Mouse (Mus musculus) stomach, postnatal 0 days (tissue): ENCODE measurements around the gene Upk1b.

Experiments used
- CTCF ChIP-seq: IDR thresholded peaks from 2 replicates; pipeline ENCODE4 v1.5.1; 2016; ENCODE audit warnings: antibody characterized with exemption, low read depth, mild to moderate bottlenecking, moderate library complexity
- EP300 ChIP-seq: optimal IDR thresholded peaks from 2 replicates; pipeline ENCODE3; 2016; ENCODE audit warnings: antibody characterized with exemption

GRCm38 (mm10) chr16:38756177-38756503 is 44.0 kb downstream of the Upk1b start:
- TF ChIP-seq CTCF (no peak), EP300 (no peak)
